Mouse (Mus musculus): ENCODE measurements around the gene Nf2. TPM values are rescaled to one million over a fixed set of nuclear protein-coding genes. Genes with fewer than 3 reads are reported as not detected.
A peak's percentile ranks its signal among the peaks of the same experiment; 100 is the strongest.

The Nf2 gene
- polyA plus RNA-seq, 1 experiment from 2014 or later = 44.9 TPM

- H3K9me3 ChIP-seq (replicated peaks; ENCODE audit: control insufficient read depth, low read length) = no peaks in the 10 kb centered on the region
- 42% methylated on average over 6 of the region's 6 CpGs for whole genome bisulfite sequencing
- no peaks in the 10 kb centered on the region for H3K27me3 ChIP-seq (replicated peaks; ENCODE audit: control insufficient read depth, insufficient read depth, low read length)
- H3K27ac ChIP-seq (ENCODE audit: low read depth, low read length) = no peak overlapping the region
- no peaks in the 10 kb centered on the region for H3K4me1 ChIP-seq (ENCODE audit: control insufficient read depth, insufficient read depth, low read length)
- ATAC-seq (no peak), DNase-seq (ENCODE audit: low spot score) (no peak)
- no peak overlapping the region for H3K9ac ChIP-seq (ENCODE audit: low read length)
- H3K4me2 ChIP-seq (ENCODE audit: low read length) = no peak overlapping the region
- 0 out of 2 replicates have a peak, but pooled peaks cover 6% of the 10 kb centered on the region for H3K36me3 ChIP-seq (ENCODE audit: control insufficient read depth, insufficient read depth, low read length)
- no peak overlapping the region for H3K4me3 ChIP-seq (ENCODE audit: low read depth, low read length)
These were observed 113.0 kb downstream of the Nf2 start for GRCm38 (mm10) chr11:4736355-4736754.

GRCm38 (mm10) chr11:4734179-4734578, 115.2 kb downstream of the Nf2 start:
- Histone ChIP-seq H3K9ac (ENCODE audit: low read length) (no peak overlapping the region), H3K36me3 (ENCODE audit: control insufficient read depth, insufficient read depth, low read length) (0 out of 2 replicates have a peak, but pooled peaks cover 6% of the 10 kb centered on the region), H3K4me2 (ENCODE audit: low read length) (no peak overlapping the region), H3K4me3 (ENCODE audit: low read depth, low read length) (no peak overlapping the region), H3K27me3 (replicated peaks; ENCODE audit: control insufficient read depth, insufficient read depth, low read length) (no peaks in the 10 kb centered on the region), H3K27ac (ENCODE audit: low read depth, low read length) (no peak overlapping the region), H3K9me3 (replicated peaks; ENCODE audit: control insufficient read depth, low read length) (no peaks in the 10 kb centered on the region), H3K4me1 (ENCODE audit: control insufficient read depth, insufficient read depth, low read length) (0 out of 2 replicates have a peak, but pooled peaks cover 2% of the 10 kb centered on the region)
- no peak for ATAC-seq
- 30% methylated on average over 12 of the region's 12 CpGs for WGBS
- peak; percentile 40 for DNase-seq (ENCODE audit: low spot score)

- ATAC-seq (no peak), DNase-seq (ENCODE audit: low spot score) (no peak)
- Histone ChIP-seq H3K27ac (ENCODE audit: low read depth, low read length) (no peak overlapping the region), H3K4me2 (ENCODE audit: low read length) (no peak overlapping the region), H3K9me3 (replicated peaks; ENCODE audit: control insufficient read depth, low read length) (no peaks in the 10 kb centered on the region), H3K9ac (ENCODE audit: low read length) (no peak overlapping the region), H3K36me3 (ENCODE audit: control insufficient read depth, insufficient read depth, low read length) (0 out of 2 replicates have a peak, but pooled peaks cover 7% of the 10 kb centered on the region), H3K4me1 (ENCODE audit: control insufficient read depth, insufficient read depth, low read length) (0 out of 2 replicates have a peak, but pooled peaks cover 2% of the 10 kb centered on the region), H3K4me3 (ENCODE audit: low read depth, low read length) (no peak overlapping the region), H3K27me3 (replicated peaks; ENCODE audit: control insufficient read depth, insufficient read depth, low read length) (no peaks in the 10 kb centered on the region)
- 73% methylated on average over 7 of the region's 7 CpGs for WGBS
These were observed 117.6 kb downstream of the Nf2 start for GRCm38 (mm10) chr11:4731781-4732180.

- H3K27ac ChIP-seq (ENCODE audit: low read depth, low read length) = no peak overlapping the region
- H3K4me3 ChIP-seq (ENCODE audit: low read depth, low read length) = no peak overlapping the region
- ATAC-seq (no peak), DNase-seq (ENCODE audit: low spot score) (no peak)
- H3K9ac ChIP-seq (ENCODE audit: low read length) = no peak overlapping the region
- no peaks in the 10 kb centered on the region for H3K9me3 ChIP-seq (replicated peaks; ENCODE audit: control insufficient read depth, low read length)
- 0 out of 2 replicates have a peak, but pooled peaks cover 2% of the 10 kb centered on the region for H3K4me1 ChIP-seq (ENCODE audit: control insufficient read depth, insufficient read depth, low read length)
- no peaks in the 10 kb centered on the region for H3K27me3 ChIP-seq (replicated peaks; ENCODE audit: control insufficient read depth, insufficient read depth, low read length)
- no peak overlapping the region for H3K4me2 ChIP-seq (ENCODE audit: low read length)
- WGBS = 87% methylated on average over 5 of the region's 5 CpGs
- H3K36me3 ChIP-seq (ENCODE audit: control insufficient read depth, insufficient read depth, low read length) = peaks cover 14% of the 10 kb centered on the region; the same call in 1 of the 2 replicates
These were observed 118.4 kb downstream of the Nf2 start for GRCm38 (mm10) chr11:4730913-4731312.

- H3K4me2 ChIP-seq (ENCODE audit: low read length) = no peak overlapping the region
- no peaks in the 10 kb centered on the region for H3K27me3 ChIP-seq (replicated peaks; ENCODE audit: control insufficient read depth, insufficient read depth, low read length)
- H3K9me3 ChIP-seq (replicated peaks; ENCODE audit: control insufficient read depth, low read length) = no peaks in the 10 kb centered on the region
- H3K4me3 ChIP-seq (ENCODE audit: low read depth, low read length) = no peak overlapping the region
- H3K4me1 ChIP-seq (ENCODE audit: control insufficient read depth, insufficient read depth, low read length) = 0 out of 2 replicates have a peak, but pooled peaks cover 2% of the 10 kb centered on the region
- 90% methylated on average over 6 of the region's 6 CpGs for WGBS
- ATAC-seq = no peak
- H3K27ac ChIP-seq (ENCODE audit: low read depth, low read length) = no peak overlapping the region
- H3K36me3 ChIP-seq (ENCODE audit: control insufficient read depth, insufficient read depth, low read length) = peaks cover 18% of the 10 kb centered on the region; the same call in 1 of the 2 replicates
- no peak overlapping the region for H3K9ac ChIP-seq (ENCODE audit: low read length)
- no peak for DNase-seq (ENCODE audit: low spot score)
These were observed 119.2 kb downstream of the Nf2 start for GRCm38 (mm10) chr11:4730096-4730495.

GRCm38 (mm10) chr11:4729603-4730002, 119.7 kb downstream of the Nf2 start:
- Histone ChIP-seq H3K27ac (ENCODE audit: low read depth, low read length) (no peak overlapping the region), H3K27me3 (replicated peaks; ENCODE audit: control insufficient read depth, insufficient read depth, low read length) (no peaks in the 10 kb centered on the region), H3K36me3 (ENCODE audit: control insufficient read depth, insufficient read depth, low read length) (peaks cover 23% of the 10 kb centered on the region; the same call in 1 of the 2 replicates), H3K9me3 (replicated peaks; ENCODE audit: control insufficient read depth, low read length) (no peaks in the 10 kb centered on the region), H3K4me2 (ENCODE audit: low read length) (no peak overlapping the region), H3K4me3 (ENCODE audit: low read depth, low read length) (no peak overlapping the region), H3K9ac (ENCODE audit: low read length) (no peak overlapping the region), H3K4me1 (ENCODE audit: control insufficient read depth, insufficient read depth, low read length) (0 out of 2 replicates have a peak, but pooled peaks cover 2% of the 10 kb centered on the region)
- WGBS = 64% methylated on average over 12 of the region's 12 CpGs
- DNase-seq (ENCODE audit: low spot score) (peak; percentile 54), ATAC-seq (no peak)

- WGBS = 85% methylated on average over 8 of the region's 8 CpGs
These were observed 127.6 kb downstream of the Nf2 start for GRCm38 (mm10) chr11:4721728-4722127.

GRCm38 (mm10) chr11:4720900-4721580, 128.3 kb downstream of the Nf2 start:
- H3K4me2 ChIP-seq (ENCODE audit: low read length) = no peak overlapping the region
- 49% methylated on average over 7 of the region's 7 CpGs for WGBS
- no peaks in the 10 kb centered on the region for H3K4me1 ChIP-seq (ENCODE audit: control insufficient read depth, insufficient read depth, low read length)
- no peaks in the 10 kb centered on the region for H3K27me3 ChIP-seq (replicated peaks; ENCODE audit: control insufficient read depth, insufficient read depth, low read length)
- no peaks in the 10 kb centered on the region for H3K9me3 ChIP-seq (replicated peaks; ENCODE audit: control insufficient read depth, low read length)
- peaks cover 25% of the 10 kb centered on the region for H3K36me3 ChIP-seq (ENCODE audit: control insufficient read depth, insufficient read depth, low read length)
- no peak overlapping the region for H3K4me3 ChIP-seq (ENCODE audit: low read depth, low read length)
- ATAC-seq = no peak
- H3K9ac ChIP-seq (ENCODE audit: low read length) = no peak overlapping the region
- H3K27ac ChIP-seq (ENCODE audit: low read depth, low read length) = no peak overlapping the region
- no peak for DNase-seq (ENCODE audit: low spot score)

More at GRCm38 (mm10) chr11:4721728-4722127, 127.6 kb downstream of the Nf2 start:
- H3K4me1 ChIP-seq (ENCODE audit: control insufficient read depth, insufficient read depth, low read length) = no peaks in the 10 kb centered on the region
- no peak overlapping the region for H3K4me2 ChIP-seq (ENCODE audit: low read length)
- no peak overlapping the region for H3K4me3 ChIP-seq (ENCODE audit: low read depth, low read length)
- H3K9me3 ChIP-seq (replicated peaks; ENCODE audit: control insufficient read depth, low read length) = no peaks in the 10 kb centered on the region
- ATAC-seq = no peak
- no peak overlapping the region for H3K27ac ChIP-seq (ENCODE audit: low read depth, low read length)
- DNase-seq (ENCODE audit: low spot score) = no peak
- H3K36me3 ChIP-seq (ENCODE audit: control insufficient read depth, insufficient read depth, low read length) = peaks cover 31% of the 10 kb centered on the region
- no peaks in the 10 kb centered on the region for H3K27me3 ChIP-seq (replicated peaks; ENCODE audit: control insufficient read depth, insufficient read depth, low read length)
- no peak overlapping the region for H3K9ac ChIP-seq (ENCODE audit: low read length)

GRCm38 (mm10) chr11:4720393-4720792, 128.9 kb downstream of the Nf2 start:
- no peaks in the 10 kb centered on the region for H3K4me1 ChIP-seq (ENCODE audit: control insufficient read depth, insufficient read depth, low read length)
- H3K27me3 ChIP-seq (replicated peaks; ENCODE audit: control insufficient read depth, insufficient read depth, low read length) = no peaks in the 10 kb centered on the region
- peaks cover 20% of the 10 kb centered on the region for H3K36me3 ChIP-seq (ENCODE audit: control insufficient read depth, insufficient read depth, low read length)
- 69% methylated on average over 11 of the region's 11 CpGs for WGBS
- H3K27ac ChIP-seq (ENCODE audit: low read depth, low read length) = no peak overlapping the region
- no peak overlapping the region for H3K4me3 ChIP-seq (ENCODE audit: low read depth, low read length)
- H3K9me3 ChIP-seq (replicated peaks; ENCODE audit: control insufficient read depth, low read length) = no peaks in the 10 kb centered on the region
- DNase-seq (ENCODE audit: low spot score) = peak; percentile 11
- no peak overlapping the region for H3K9ac ChIP-seq (ENCODE audit: low read length)
- no peak for ATAC-seq
- no peak overlapping the region for H3K4me2 ChIP-seq (ENCODE audit: low read length)

Measured in forebrain, embryonic 14.5 days (tissue).